Mouse (Mus musculus): Measurements from ENCODE around the gene Ccdc152. TPM values are rescaled to one million over a fixed set of nuclear protein-coding genes. Genes with fewer than 3 reads are reported as not detected.

Gene Ccdc152
- polyA plus RNA-seq, 1 experiment from 2014 or later: 0.34 TPM

DNA sequence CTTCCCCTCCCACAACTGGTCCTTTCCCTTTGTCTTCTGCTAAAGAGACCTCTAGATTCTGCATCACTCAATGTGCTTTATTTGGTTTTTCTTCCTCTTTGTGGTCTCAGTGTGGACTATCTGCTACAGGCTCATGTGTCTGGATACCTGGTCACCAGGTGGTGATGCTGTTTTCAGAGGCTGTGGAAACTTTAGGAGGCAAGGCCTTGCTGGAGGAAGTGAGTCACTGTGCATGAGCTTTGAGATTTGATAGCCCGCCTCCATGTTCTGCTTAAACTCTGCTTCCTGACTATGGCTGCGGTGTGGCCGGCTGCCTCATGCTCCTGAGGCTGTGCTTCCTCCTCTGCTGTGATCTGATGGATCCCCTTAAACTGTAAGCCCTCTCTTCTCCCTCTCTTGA is 12.9 kb downstream of the Ccdc152 start:
- ATAC-seq (replicated peaks; ENCODE audit: extremely low read depth, insufficient read depth, low FRiP score): no peak
- H3K27me3 ChIP-seq (ENCODE audit: control insufficient read depth, insufficient read depth, low read length): no peaks in the 10 kb centered on the region
- H3K4me1 ChIP-seq (ENCODE audit: control insufficient read depth, insufficient read depth, low read length): no peaks in the 10 kb centered on the region
- no peak overlapping the region for H3K27ac ChIP-seq (ENCODE audit: low read length)
- H3K9ac ChIP-seq (ENCODE audit: low read length): no peak overlapping the region
- no peak overlapping the region for H3K4me2 ChIP-seq (ENCODE audit: low read depth, low read length)
- no peaks in the 10 kb centered on the region for H3K9me3 ChIP-seq (replicated peaks; ENCODE audit: control insufficient read depth, low read length)
- no peak overlapping the region for H3K4me3 ChIP-seq (ENCODE audit: low read length)
- 0 out of 2 replicates have a peak, but pooled peaks cover 2% of the 10 kb centered on the region for H3K36me3 ChIP-seq (ENCODE audit: control insufficient read depth, insufficient read depth)
- 87% methylated on average over 3 of the region's 3 CpGs for WGBS

DNA sequence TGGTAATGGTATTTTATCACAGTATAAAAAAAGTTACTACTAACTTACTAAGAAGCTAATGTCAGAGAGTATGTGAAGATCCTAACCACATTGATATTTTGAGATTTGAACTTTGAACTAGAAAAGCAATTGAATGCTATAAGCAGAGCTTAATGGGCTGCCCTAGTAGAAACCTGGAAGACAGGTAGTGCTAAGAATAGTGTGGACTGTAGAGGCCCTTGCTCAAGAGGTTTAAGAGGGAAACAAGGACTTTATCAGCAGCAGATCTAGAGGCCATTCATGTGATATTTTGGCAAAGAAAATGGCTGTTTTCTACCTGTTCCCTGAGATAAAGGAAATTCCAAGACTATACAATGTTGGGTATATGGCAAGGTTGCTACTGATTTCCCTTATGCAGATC is 17.3 kb downstream of the Ccdc152 start:
- no peak overlapping the region for H3K27ac ChIP-seq (ENCODE audit: low read length)
- ATAC-seq (replicated peaks; ENCODE audit: extremely low read depth, insufficient read depth, low FRiP score): no peak

DNA sequence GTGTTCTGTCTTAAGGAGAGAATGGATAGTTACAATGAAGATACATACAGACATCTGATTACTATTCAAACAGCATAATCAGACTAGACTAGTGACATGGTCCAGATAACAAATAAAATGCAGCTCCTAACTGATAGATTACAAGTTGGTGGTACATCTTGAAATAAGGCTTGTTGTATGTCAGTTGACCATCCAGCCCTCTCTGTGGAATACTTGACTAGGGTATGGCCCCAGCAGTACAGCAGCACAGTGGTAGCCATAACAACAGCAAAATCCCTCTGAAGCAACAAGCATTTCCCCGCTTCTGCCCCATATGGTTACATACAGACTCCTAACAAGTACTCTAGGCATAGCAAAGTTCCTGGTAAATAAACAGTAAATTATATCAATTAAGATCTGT is 21.6 kb downstream of the Ccdc152 start:
- Histone ChIP-seq H3K27me3 (ENCODE audit: control insufficient read depth, insufficient read depth, low read length) (no peaks in the 10 kb centered on the region), H3K4me2 (ENCODE audit: low read depth, low read length) (no peak overlapping the region), H3K4me1 (ENCODE audit: control insufficient read depth, insufficient read depth, low read length) (no peaks in the 10 kb centered on the region), H3K9ac (ENCODE audit: low read length) (no peak overlapping the region), H3K4me3 (ENCODE audit: low read length) (no peak overlapping the region), H3K9me3 (replicated peaks; ENCODE audit: control insufficient read depth, low read length) (no peaks in the 10 kb centered on the region), H3K36me3 (ENCODE audit: control insufficient read depth, insufficient read depth) (peaks cover 19% of the 10 kb centered on the region), H3K27ac (ENCODE audit: low read length) (no peak overlapping the region)
- WGBS: 91% methylated on average over 1 of the region's 1 CpGs
- no peak for ATAC-seq (replicated peaks; ENCODE audit: extremely low read depth, insufficient read depth, low FRiP score)

More for the DNA sequence above, 17.3 kb downstream of the Ccdc152 start:
- Histone ChIP-seq H3K4me1 (ENCODE audit: control insufficient read depth, insufficient read depth, low read length) (no peaks in the 10 kb centered on the region), H3K4me3 (ENCODE audit: low read length) (no peak overlapping the region), H3K9me3 (replicated peaks; ENCODE audit: control insufficient read depth, low read length) (no peaks in the 10 kb centered on the region), H3K27me3 (ENCODE audit: control insufficient read depth, insufficient read depth, low read length) (no peaks in the 10 kb centered on the region), H3K36me3 (ENCODE audit: control insufficient read depth, insufficient read depth) (0 out of 2 replicates have a peak, but pooled peaks cover 3% of the 10 kb centered on the region), H3K9ac (ENCODE audit: low read length) (no peak overlapping the region), H3K4me2 (ENCODE audit: low read depth, low read length) (no peak overlapping the region)

GRCm38 (mm10) chr15:3281216-3281615 is 22.1 kb downstream of the Ccdc152 start:
- no peak overlapping the region for H3K27ac ChIP-seq (ENCODE audit: low read length)
- no peaks in the 10 kb centered on the region for H3K9me3 ChIP-seq (replicated peaks; ENCODE audit: control insufficient read depth, low read length)
- peaks cover 21% of the 10 kb centered on the region for H3K36me3 ChIP-seq (ENCODE audit: control insufficient read depth, insufficient read depth)
- H3K4me1 ChIP-seq (ENCODE audit: control insufficient read depth, insufficient read depth, low read length): no peaks in the 10 kb centered on the region
- H3K4me2 ChIP-seq (ENCODE audit: low read depth, low read length): no peak overlapping the region
- no peaks in the 10 kb centered on the region for H3K27me3 ChIP-seq (ENCODE audit: control insufficient read depth, insufficient read depth, low read length)
- no peak overlapping the region for H3K9ac ChIP-seq (ENCODE audit: low read length)
- ATAC-seq (replicated peaks; ENCODE audit: extremely low read depth, insufficient read depth, low FRiP score): no peak
- no peak overlapping the region for H3K4me3 ChIP-seq (ENCODE audit: low read length)

DNA sequence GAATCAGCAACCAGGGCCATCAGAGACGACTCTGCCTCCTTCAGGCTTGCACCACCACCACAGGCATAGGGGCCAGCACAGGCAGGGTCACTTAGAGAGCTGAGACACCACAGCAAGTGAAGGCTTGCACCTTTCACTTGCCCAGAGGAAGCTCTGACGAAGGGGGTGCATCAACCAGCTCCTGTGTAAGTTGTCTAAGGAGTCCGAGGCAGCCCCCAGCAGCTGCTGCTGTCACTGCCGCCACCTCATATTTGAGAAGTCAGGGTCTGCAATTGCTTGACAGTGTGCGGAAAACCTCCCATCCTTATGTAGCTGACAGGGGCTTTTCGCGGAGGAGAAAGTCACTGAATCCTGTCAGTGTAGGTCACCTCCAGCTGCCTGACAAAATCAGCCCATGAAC is 24.1 kb downstream of the Ccdc152 start:
- Histone ChIP-seq H3K9ac (ENCODE audit: low read length) (no peak overlapping the region), H3K27ac (ENCODE audit: low read length) (no peak overlapping the region), H3K36me3 (ENCODE audit: control insufficient read depth, insufficient read depth) (peaks cover 27% of the 10 kb centered on the region), H3K4me2 (ENCODE audit: low read depth, low read length) (no peak overlapping the region), H3K9me3 (replicated peaks; ENCODE audit: control insufficient read depth, low read length) (no peaks in the 10 kb centered on the region), H3K27me3 (ENCODE audit: control insufficient read depth, insufficient read depth, low read length) (no peaks in the 10 kb centered on the region), H3K4me1 (ENCODE audit: control insufficient read depth, insufficient read depth, low read length) (no peaks in the 10 kb centered on the region), H3K4me3 (ENCODE audit: low read length) (no peak overlapping the region)
- WGBS: 76% methylated on average over 7 of the region's 7 CpGs
- ATAC-seq (replicated peaks; ENCODE audit: extremely low read depth, insufficient read depth, low FRiP score): no peak

DNA sequence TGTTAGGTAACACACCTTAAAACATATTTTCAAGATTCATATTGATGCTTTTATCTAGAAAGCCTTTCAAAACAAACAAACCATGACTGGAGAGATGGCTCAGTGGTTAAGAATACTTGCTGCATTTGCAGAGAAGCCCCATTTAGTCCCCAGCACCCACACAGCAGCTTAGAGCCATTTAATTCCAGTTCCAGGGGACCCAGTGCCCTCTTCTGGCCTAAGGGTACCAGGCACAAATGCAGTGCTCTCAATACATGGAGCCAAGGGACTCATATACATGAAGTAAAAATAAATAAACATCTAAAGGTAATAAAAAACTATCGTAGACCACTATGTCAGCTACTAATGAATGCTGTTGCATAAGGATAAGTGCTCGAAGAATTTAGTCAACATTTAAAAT is 25.9 kb downstream of the Ccdc152 start:
- ATAC-seq (replicated peaks; ENCODE audit: extremely low read depth, insufficient read depth, low FRiP score): no peak
- Histone ChIP-seq H3K4me3 (ENCODE audit: low read length) (no peak overlapping the region), H3K4me2 (ENCODE audit: low read depth, low read length) (no peak overlapping the region), H3K9me3 (replicated peaks; ENCODE audit: control insufficient read depth, low read length) (no peaks in the 10 kb centered on the region), H3K4me1 (ENCODE audit: control insufficient read depth, insufficient read depth, low read length) (0 out of 2 replicates have a peak, but pooled peaks cover 5% of the 10 kb centered on the region), H3K36me3 (ENCODE audit: control insufficient read depth, insufficient read depth) (peaks cover 27% of the 10 kb centered on the region), H3K27me3 (ENCODE audit: control insufficient read depth, insufficient read depth, low read length) (no peaks in the 10 kb centered on the region), H3K27ac (ENCODE audit: low read length) (no peak overlapping the region), H3K9ac (ENCODE audit: low read length) (no peak overlapping the region)
- WGBS: 86% methylated on average over 2 of the region's 2 CpGs

GRCm38 (mm10) chr15:3273191-3273590 is 30.1 kb downstream of the Ccdc152 start:
- Histone ChIP-seq H3K36me3 (ENCODE audit: control insufficient read depth, insufficient read depth) (peaks cover 18% of the 10 kb centered on the region), H3K4me2 (ENCODE audit: low read depth, low read length) (peak overlapping the region; percentile 31; the same call in 1 of the 2 replicates), H3K27ac (ENCODE audit: low read length) (no peak overlapping the region), H3K27me3 (ENCODE audit: control insufficient read depth, insufficient read depth, low read length) (no peaks in the 10 kb centered on the region), H3K4me1 (ENCODE audit: control insufficient read depth, insufficient read depth, low read length) (peaks cover 9% of the 10 kb centered on the region; the same call in 1 of the 2 replicates), H3K9ac (ENCODE audit: low read length) (no peak overlapping the region), H3K4me3 (ENCODE audit: low read length) (peak overlapping the region; percentile 7; the same call in 1 of the 2 replicates), H3K9me3 (replicated peaks; ENCODE audit: control insufficient read depth, low read length) (no peaks in the 10 kb centered on the region)
- 72% methylated on average over 1 of the region's 1 CpGs for WGBS
- ATAC-seq (replicated peaks; ENCODE audit: extremely low read depth, insufficient read depth, low FRiP score): no peak

- peak; percentile 53; the same call in 1 of the 2 replicates for ATAC-seq (replicated peaks; ENCODE audit: extremely low read depth, insufficient read depth, low FRiP score)
- Histone ChIP-seq H3K9ac (ENCODE audit: low read length) (peak overlapping the region; percentile 75), H3K27ac (ENCODE audit: low read length) (peak overlapping the region; percentile 94), H3K9me3 (replicated peaks; ENCODE audit: control insufficient read depth, low read length) (no peaks in the 10 kb centered on the region), H3K4me2 (ENCODE audit: low read depth, low read length) (peak overlapping the region; percentile 68), H3K4me3 (ENCODE audit: low read length) (peak overlapping the region; percentile 61), H3K27me3 (ENCODE audit: control insufficient read depth, insufficient read depth, low read length) (no peaks in the 10 kb centered on the region), H3K36me3 (ENCODE audit: control insufficient read depth, insufficient read depth) (peaks cover 6% of the 10 kb centered on the region), H3K4me1 (ENCODE audit: control insufficient read depth, insufficient read depth, low read length) (peaks cover 9% of the 10 kb centered on the region; the same call in 1 of the 2 replicates)
- WGBS: 15% methylated on average over 6 of the region's 6 CpGs
These were observed 32.1 kb downstream of the Ccdc152 start for GRCm38 (mm10) chr15:3271216-3271615.

DNA sequence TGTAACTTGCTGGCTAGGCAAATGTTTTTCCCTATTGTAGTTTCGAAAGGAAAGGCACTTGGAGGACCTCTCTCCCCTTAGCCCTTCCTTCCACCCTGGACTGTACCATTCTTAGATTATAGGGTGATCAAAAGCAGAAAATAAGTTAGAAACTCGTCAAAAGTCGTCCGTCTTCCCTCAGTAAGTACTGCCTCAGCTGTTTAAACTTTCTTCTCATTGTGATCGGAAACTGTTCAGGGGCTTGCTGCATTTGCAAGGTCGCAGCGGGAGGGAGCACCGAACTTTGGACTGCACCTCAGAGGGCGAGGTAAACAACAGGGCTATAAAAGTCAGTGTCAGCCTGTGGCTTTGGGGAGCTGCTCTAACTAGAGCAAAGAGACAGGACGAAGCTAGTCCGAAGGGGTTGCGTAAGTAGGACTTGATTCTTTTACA is 32.7 kb downstream of the Ccdc152 start:
- peak overlapping the region; percentile 75 for H3K9ac ChIP-seq (ENCODE audit: low read length)
- H3K27ac ChIP-seq (ENCODE audit: low read length): peak overlapping the region; percentile 94
- peak overlapping the region; percentile 61 for H3K4me3 ChIP-seq (ENCODE audit: low read length)
- 3% methylated on average over 12 of the region's 12 CpGs for WGBS
- no peaks in the 10 kb centered on the region for H3K9me3 ChIP-seq (replicated peaks; ENCODE audit: control insufficient read depth, low read length)
- H3K4me1 ChIP-seq (ENCODE audit: control insufficient read depth, insufficient read depth, low read length): peaks cover 9% of the 10 kb centered on the region; the same call in 1 of the 2 replicates
- peak; percentile 87 for ATAC-seq (replicated peaks; ENCODE audit: extremely low read depth, insufficient read depth, low FRiP score)
- no peaks in the 10 kb centered on the region for H3K27me3 ChIP-seq (ENCODE audit: control insufficient read depth, insufficient read depth, low read length)
- H3K36me3 ChIP-seq (ENCODE audit: control insufficient read depth, insufficient read depth): peaks cover 3% of the 10 kb centered on the region
- peak overlapping the region; percentile 68 for H3K4me2 ChIP-seq (ENCODE audit: low read depth, low read length)

Measured in heart, embryonic 16.5 days (tissue).